Mouse (Mus musculus): ENCODE data around the gene Abhd12.

DNA sequence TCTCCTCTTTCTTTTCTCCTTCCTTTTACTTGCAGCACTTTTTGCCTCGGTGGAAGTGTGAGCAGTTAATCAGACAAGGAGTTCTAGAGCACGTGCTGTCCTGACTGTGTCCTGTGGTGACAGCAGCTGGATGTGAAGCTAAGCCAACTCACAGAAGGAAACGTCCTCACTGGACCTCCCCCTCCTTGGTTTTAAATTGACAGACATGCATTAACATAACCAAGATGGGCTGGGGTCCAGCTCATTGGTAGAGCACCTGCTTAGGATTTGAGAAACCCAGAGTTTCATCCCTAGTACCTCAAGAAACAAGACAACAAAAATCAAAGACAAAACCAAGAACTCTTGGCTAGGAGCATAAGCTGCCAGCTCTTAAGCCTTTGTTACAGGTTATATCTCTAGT lies 26.3 kb upstream of the Abhd12 start:
- no peak for TF ChIP-seq GATA1 (IDR thresholded peaks at IDR 0.05; ENCODE audit: low read length)
- no peak for TF ChIP-seq TAL1 (IDR thresholded peaks at IDR 0.05; ENCODE audit: low read length)
